Mouse (Mus musculus): ENCODE results near the gene Gcnt1. TPM values are rescaled to one million over a fixed set of nuclear protein-coding genes. Genes with fewer than 3 reads are reported as not detected.

Gcnt1 gene
- polyA plus RNA-seq, 1 experiment: 0.12 TPM

- Histone ChIP-seq H3ac (ENCODE audit: control insufficient read depth, insufficient read length) (no peak overlapping the region), H3K4me2 (ENCODE audit: low read depth) (no peak overlapping the region), H3K79me2 (ENCODE audit: control insufficient read depth, insufficient read depth) (no peaks in the 10 kb centered on the region), H3K4me3 (no peak overlapping the region), H3K36me3 (ENCODE audit: control insufficient read depth, insufficient read depth) (no peaks in the 10 kb centered on the region), H3K27me3 (ENCODE audit: control insufficient read depth, insufficient read depth, insufficient read length) (no peaks in the 10 kb centered on the region)
- no peak for TF ChIP-seq REST (IDR thresholded peaks at IDR 0.05; ENCODE audit: insufficient read depth, insufficient read length)
- no peak for TF ChIP-seq TCF12 (IDR thresholded peaks at IDR 0.05; ENCODE audit: insufficient read depth, poor library complexity, severe bottlenecking)
- no peak for TF ChIP-seq POLR2A (IDR thresholded peaks at IDR 0.05; ENCODE audit: insufficient read length, low read depth)
- TF ChIP-seq E2F4 (IDR thresholded peaks at IDR 0.05; ENCODE audit: insufficient read depth): no peak
- TF ChIP-seq MYOG (IDR thresholded peaks at IDR 0.05; ENCODE audit: control insufficient read depth in 1 of 3, insufficient read depth in 1 of 3, insufficient read length in 2 of 3, low read depth in 2 of 3): no peak
- TF ChIP-seq TCF3 (IDR thresholded peaks at IDR 0.05; ENCODE audit: insufficient read length, low read depth): no peak
- TF ChIP-seq SRF (IDR thresholded peaks at IDR 0.05; ENCODE audit: control insufficient read depth, insufficient read length, low read depth): no peak
- no peak for TF ChIP-seq USF1 (IDR thresholded peaks at IDR 0.05; ENCODE audit: low read depth)
Measured at GRCm38 (mm10) chr19:17361181-17361580, 11.5 kb downstream of the Gcnt1 start.

GRCm38 (mm10) chr19:17359315-17359890 lies 13.2 kb downstream of the Gcnt1 start:
- H3K4me3 ChIP-seq: no peak overlapping the region
- no peaks in the 10 kb centered on the region for H3K36me3 ChIP-seq (ENCODE audit: control insufficient read depth, insufficient read depth)
- no peak overlapping the region for H3K4me2 ChIP-seq (ENCODE audit: low read depth)
- no peaks in the 10 kb centered on the region for H3K79me2 ChIP-seq (ENCODE audit: control insufficient read depth, insufficient read depth)
- TF ChIP-seq MYOG (IDR thresholded peaks at IDR 0.05; ENCODE audit: control insufficient read depth in 1 of 3, insufficient read depth in 1 of 3, insufficient read length in 2 of 3, low read depth in 2 of 3): no peak
- TF ChIP-seq TCF12 (IDR thresholded peaks at IDR 0.05; ENCODE audit: insufficient read depth, poor library complexity, severe bottlenecking): no peak
- TF ChIP-seq POLR2A (IDR thresholded peaks at IDR 0.05; ENCODE audit: insufficient read length, low read depth): no peak
- no peak overlapping the region for H3ac ChIP-seq (ENCODE audit: control insufficient read depth, insufficient read length)
- no peaks in the 10 kb centered on the region for H3K27me3 ChIP-seq (ENCODE audit: control insufficient read depth, insufficient read depth, insufficient read length)

GRCm38 (mm10) chr19:17357391-17357790 lies 15.3 kb downstream of the Gcnt1 start:
- H3K36me3 ChIP-seq (ENCODE audit: control insufficient read depth, insufficient read depth): no peaks in the 10 kb centered on the region
- TF ChIP-seq POLR2AphosphoS2 (IDR thresholded peaks at IDR 0.05; ENCODE audit: insufficient read length, low read depth) (no peak), USF1 (IDR thresholded peaks at IDR 0.05; ENCODE audit: low read depth) (no peak), REST (IDR thresholded peaks at IDR 0.05; ENCODE audit: insufficient read depth, insufficient read length) (no peak), TCF3 (IDR thresholded peaks at IDR 0.05; ENCODE audit: insufficient read length, low read depth) (no peak), TCF12 (IDR thresholded peaks at IDR 0.05; ENCODE audit: insufficient read depth, poor library complexity, severe bottlenecking) (no peak), MYOD1 (IDR thresholded peaks at IDR 0.05; ENCODE audit: control insufficient read depth in 1 of 3, insufficient read length in 2 of 3, low read depth in 2 of 3) (no peak), E2F4 (IDR thresholded peaks at IDR 0.05; ENCODE audit: insufficient read depth) (no peak), MYOG (IDR thresholded peaks at IDR 0.05; ENCODE audit: control insufficient read depth in 1 of 3, insufficient read depth in 1 of 3, insufficient read length in 2 of 3, low read depth in 2 of 3) (no peak), MAX (IDR thresholded peaks at IDR 0.05; ENCODE audit: low read depth) (no peak), SRF (IDR thresholded peaks at IDR 0.05; ENCODE audit: control insufficient read depth, insufficient read length, low read depth) (no peak)
- no peaks in the 10 kb centered on the region for H3K27me3 ChIP-seq (ENCODE audit: control insufficient read depth, insufficient read depth, insufficient read length)

GRCm38 (mm10) chr19:17356932-17357331 lies 15.7 kb downstream of the Gcnt1 start:
- Histone ChIP-seq H3K36me3 (ENCODE audit: control insufficient read depth, insufficient read depth) (no peaks in the 10 kb centered on the region), H3K79me2 (ENCODE audit: control insufficient read depth, insufficient read depth) (no peaks in the 10 kb centered on the region), H3ac (ENCODE audit: control insufficient read depth, insufficient read length) (no peak overlapping the region), H3K4me3 (no peak overlapping the region), H3K4me2 (ENCODE audit: low read depth) (no peak overlapping the region), H3K27me3 (ENCODE audit: control insufficient read depth, insufficient read depth, insufficient read length) (no peaks in the 10 kb centered on the region)
- TF ChIP-seq CEBPB (IDR thresholded peaks at IDR 0.05; ENCODE audit: insufficient read depth, poor library complexity, severe bottlenecking): no peak
- no peak for TF ChIP-seq MAX (IDR thresholded peaks at IDR 0.05; ENCODE audit: low read depth)
- no peak for TF ChIP-seq E2F4 (IDR thresholded peaks at IDR 0.05; ENCODE audit: insufficient read depth)
- no peak for TF ChIP-seq POLR2A (IDR thresholded peaks at IDR 0.05; ENCODE audit: insufficient read length, low read depth)
- TF ChIP-seq MYOD1 (IDR thresholded peaks at IDR 0.05; ENCODE audit: control insufficient read depth in 1 of 3, insufficient read length in 2 of 3, low read depth in 2 of 3): no peak
- no peak for TF ChIP-seq TCF12 (IDR thresholded peaks at IDR 0.05; ENCODE audit: insufficient read depth, poor library complexity, severe bottlenecking)
- no peak for TF ChIP-seq TCF3 (IDR thresholded peaks at IDR 0.05; ENCODE audit: insufficient read length, low read depth)
- no peak for TF ChIP-seq REST (IDR thresholded peaks at IDR 0.05; ENCODE audit: insufficient read depth, insufficient read length)
- no peak for TF ChIP-seq MYOG (IDR thresholded peaks at IDR 0.05; ENCODE audit: control insufficient read depth in 1 of 3, insufficient read depth in 1 of 3, insufficient read length in 2 of 3, low read depth in 2 of 3)
- no peak for TF ChIP-seq SRF (IDR thresholded peaks at IDR 0.05; ENCODE audit: control insufficient read depth, insufficient read length, low read depth)
- TF ChIP-seq POLR2AphosphoS2 (IDR thresholded peaks at IDR 0.05; ENCODE audit: insufficient read length, low read depth): no peak
- TF ChIP-seq USF1 (IDR thresholded peaks at IDR 0.05; ENCODE audit: low read depth): no peak

More at GRCm38 (mm10) chr19:17357391-17357790, 15.3 kb downstream of the Gcnt1 start:
- H3K4me3 ChIP-seq: no peak overlapping the region
- no peak overlapping the region for H3K4me2 ChIP-seq (ENCODE audit: low read depth)
- no peak overlapping the region for H3ac ChIP-seq (ENCODE audit: control insufficient read depth, insufficient read length)
- no peaks in the 10 kb centered on the region for H3K79me2 ChIP-seq (ENCODE audit: control insufficient read depth, insufficient read depth)
